Mouse (Mus musculus): ENCODE data around the gene Kif20b.

Gene Kif20b

DNA sequence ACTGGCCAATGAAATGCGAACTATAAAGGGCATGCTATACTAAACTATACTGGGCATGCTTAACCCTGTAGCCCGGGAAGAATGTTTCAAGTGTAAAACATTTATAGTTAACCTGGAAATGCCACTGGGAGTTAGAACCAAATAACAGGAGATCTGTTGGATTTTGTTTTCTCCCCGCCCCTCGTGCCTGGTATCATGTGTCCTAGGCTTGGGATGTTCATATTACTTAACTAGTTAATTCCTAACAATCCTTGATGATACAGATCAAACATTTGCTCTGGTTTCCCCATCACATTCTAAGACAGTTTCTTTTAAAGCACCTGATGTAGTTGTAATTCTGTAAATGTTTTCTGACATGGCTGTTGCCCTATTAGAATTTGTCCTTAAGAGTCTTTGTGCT is 2.1 kb upstream of the Kif20b start:
- no peak for DNase-seq (ENCODE audit: extremely low read depth, low read depth)

GRCm38 (mm10) chr19:34920531-34920930 is 1.6 kb upstream of the Kif20b start:
- DNase-seq (ENCODE audit: extremely low read depth, low read depth) = no peak

DNA sequence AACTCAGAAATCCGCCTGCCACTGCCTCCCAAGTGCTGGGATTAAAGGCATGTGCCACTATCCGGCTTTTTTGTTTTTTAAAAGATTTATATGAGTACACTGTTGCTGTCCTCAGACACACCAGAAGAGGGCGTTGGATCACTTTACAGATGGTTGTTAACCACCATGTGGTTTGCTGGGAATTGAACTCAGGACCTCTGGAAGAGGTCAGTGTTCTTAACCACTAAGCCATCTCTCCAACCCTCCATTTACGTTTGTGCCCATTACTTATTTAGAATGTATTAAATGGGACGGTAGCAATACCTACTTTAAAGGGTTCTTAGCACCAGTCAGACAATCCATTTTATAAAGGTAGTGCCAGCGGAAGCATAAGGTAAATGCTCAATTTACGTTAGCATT is 909 bp upstream of the Kif20b start:
- peak; percentile 59 for DNase-seq (ENCODE audit: extremely low read depth, low read depth)

DNA sequence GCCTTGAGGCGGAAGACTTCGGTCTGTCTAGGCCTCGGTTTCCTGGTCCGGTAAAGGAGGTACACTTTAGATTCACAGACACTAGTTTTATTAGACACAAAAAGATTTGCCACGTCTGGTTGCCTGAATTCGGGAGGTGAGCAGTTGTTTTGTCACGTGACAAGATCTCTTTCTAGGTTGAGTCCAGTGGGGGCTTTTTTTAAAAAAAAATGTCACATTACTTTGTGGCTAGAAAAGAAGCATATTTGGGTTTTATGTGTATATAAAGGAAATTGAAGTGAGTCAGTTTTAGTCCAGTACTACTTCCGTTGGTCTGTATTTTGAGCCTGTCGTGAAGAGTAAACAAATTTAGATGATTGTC is 422 bp downstream of the Kif20b start:
- peak; percentile 41 for DNase-seq (ENCODE audit: extremely low read depth, low read depth)

GRCm38 (mm10) chr19:34947206-34947605 is 25.0 kb downstream of the Kif20b start:
- DNase-seq (ENCODE audit: extremely low read depth, low read depth) = no peak

DNA sequence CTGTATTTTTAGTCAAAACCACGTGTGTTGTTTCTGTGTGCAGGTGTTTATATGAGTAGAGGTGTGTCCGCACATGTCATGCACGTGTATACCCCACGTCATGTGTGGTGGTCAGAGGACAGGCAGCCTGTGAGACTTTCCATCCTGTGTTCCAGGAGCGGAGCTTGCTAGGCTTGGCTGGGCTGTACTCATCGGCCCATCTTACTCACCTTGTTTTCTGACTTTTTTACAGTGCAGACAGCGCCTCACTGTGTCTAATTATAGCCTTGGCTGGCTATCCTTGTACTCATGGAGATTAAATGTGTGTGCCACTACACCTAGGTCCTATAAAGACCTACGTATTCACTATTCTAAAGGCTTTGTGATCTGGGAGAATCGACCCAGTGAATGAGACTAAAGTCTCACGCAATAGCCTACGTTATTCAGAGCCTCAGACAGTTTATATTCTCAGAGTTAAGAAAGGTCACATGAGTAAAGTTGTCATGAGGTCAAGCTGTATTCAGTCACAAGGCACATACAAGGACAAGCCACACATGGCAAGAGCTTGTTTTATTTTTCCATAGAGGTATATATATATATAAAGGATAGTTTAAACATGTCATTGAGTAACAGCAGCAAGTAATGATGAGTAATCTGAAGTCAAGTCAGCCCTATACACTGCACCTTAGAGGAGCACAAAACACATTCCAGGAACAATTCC is 31.8 kb downstream of the Kif20b start:
- DNase-seq (ENCODE audit: extremely low read depth, low read depth) = no peak

DNA sequence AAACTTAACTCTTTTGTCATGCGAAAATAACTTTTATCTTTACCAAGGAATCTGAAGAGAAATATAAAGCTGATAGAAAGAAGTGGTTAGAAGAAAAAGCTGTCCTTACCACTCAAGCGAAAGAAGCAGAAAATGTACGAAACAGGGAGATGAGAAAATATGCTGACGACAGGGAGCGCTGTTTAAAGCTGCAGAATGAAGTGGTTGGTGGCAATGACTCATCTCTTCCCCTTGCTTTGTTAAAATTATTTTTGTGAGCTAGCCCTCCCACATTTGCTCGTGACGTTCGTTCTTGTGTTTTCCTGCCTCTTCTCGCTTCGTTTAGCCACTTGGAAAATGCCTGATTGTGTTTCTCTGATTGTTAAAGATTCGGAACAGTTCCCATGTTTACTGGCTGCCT is 37.2 kb downstream of the Kif20b start:
- no peak for DNase-seq (ENCODE audit: extremely low read depth, low read depth)

DNA sequence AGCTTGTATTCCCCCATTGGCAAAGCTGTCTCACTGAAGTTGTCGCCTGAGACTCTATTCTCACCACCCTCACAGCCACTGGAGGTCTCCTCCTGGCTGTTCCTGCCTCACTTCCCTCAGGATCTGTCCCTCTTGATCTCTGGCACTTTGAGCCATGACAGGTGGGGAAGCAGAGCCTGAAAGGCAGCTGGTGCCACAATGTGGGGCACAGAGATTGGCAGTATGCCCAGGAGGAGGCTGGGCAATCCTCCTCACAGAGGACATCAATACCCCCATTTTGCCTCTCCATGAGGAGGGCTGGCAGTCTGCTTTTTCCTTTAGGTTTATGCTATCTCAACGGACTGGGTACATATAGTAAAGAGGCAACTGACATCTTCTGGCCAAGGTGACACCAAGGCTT is 62.6 kb downstream of the Kif20b start:
- DNase-seq (ENCODE audit: extremely low read depth, low read depth) = no peak

DNA sequence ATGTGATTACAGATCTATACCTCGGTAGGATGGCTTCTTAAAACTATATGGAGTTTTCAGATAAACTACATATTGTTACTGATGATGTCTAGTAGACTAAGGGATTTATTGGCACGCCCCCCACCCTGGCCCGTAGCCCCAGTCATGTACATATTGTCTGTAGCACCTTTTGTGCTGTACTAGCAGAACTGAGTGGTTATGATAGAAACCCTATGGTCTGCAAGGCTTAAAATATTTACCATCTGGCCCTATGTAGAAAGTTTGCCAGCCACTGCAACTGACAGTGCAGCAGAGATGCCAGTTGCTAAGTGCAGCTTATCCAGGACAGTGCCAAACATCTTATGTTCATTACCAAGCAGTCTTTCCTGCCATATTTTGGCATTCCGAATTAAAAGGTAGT is 68.3 kb downstream of the Kif20b start:
- no peak for DNase-seq (ENCODE audit: extremely low read depth, low read depth)

- peak; percentile 36 for DNase-seq (ENCODE audit: extremely low read depth, low read depth)
Observed at GRCm38 (mm10) chr19:34992969-34993527, 70.9 kb downstream of the Kif20b start.

- no peak for DNase-seq (ENCODE audit: extremely low read depth, low read depth)
Observed at GRCm38 (mm10) chr19:35015058-35015457, 92.9 kb downstream of the Kif20b start.

GRCm38 (mm10) chr19:35017474-35018208 is 95.5 kb downstream of the Kif20b start:
- DNase-seq (ENCODE audit: extremely low read depth, low read depth) = no peak

- DNase-seq (ENCODE audit: extremely low read depth, low read depth) = no peak
Observed at GRCm38 (mm10) chr19:35018209-35018581, 96.0 kb downstream of the Kif20b start.

Measured in MEL-GATA-1-ER (cell line).